Mouse (Mus musculus): ENCODE measurements at regions not wholly inside any gene's neighbourhood (a gene's known extent, or its start where the extent isn't known, plus 50 kb on each side); places are given as distances from the start of the nearest gene placed in this dataset.

DNA sequence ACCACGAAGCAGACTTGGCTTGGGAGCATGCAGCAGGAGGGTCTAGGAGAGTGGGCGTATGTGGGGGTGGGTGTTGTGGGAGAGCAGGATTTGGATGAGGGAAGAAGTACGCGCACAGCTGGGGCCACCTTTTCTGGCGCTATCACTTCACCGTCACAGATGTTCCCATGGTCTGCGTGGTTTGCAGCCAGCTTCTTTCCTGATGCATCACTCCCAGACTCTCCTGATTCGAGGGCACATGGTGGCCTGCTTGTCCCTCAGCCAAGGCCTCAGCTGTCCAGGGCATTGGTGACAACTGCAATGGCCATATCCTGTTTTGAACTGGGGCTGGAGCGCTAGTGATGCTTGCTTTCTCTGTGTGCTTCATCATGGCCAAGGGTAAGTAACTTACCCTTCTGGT, 266.9 kb upstream of the Id2 start:
- no peak for TF ChIP-seq CTCF (IDR thresholded peaks at IDR 0.05)
- TF ChIP-seq EP300 (IDR thresholded peaks at IDR 0.05; ENCODE audit: insufficient read depth, low read depth, low read length): no peak
